Mouse (Mus musculus) forebrain, embryonic 14.5 days (tissue): ENCODE results near the gene Tacstd2. TPM values are rescaled to one million over a fixed set of nuclear protein-coding genes. Genes with fewer than 3 reads are reported as not detected.
"Not testable (repeated sequence)": the region's sequence is repeated elsewhere in the genome, so short reads cannot be mapped to it uniquely, and the experiment has no call there.

ENCODE experiments used
- ATAC-seq: fragments of 200-750 bp; cut with Nextera tagmentation; 2 replicates; pipeline ENCODE4 v1.8.0; 2017; ENCODE audit warnings: mild to moderate bottlenecking, moderate library complexity
- DNase-seq: peaks from one replicate; pipeline ENCODE4 v3.0.0-alpha.2; 2015; ENCODE audit warnings: low spot score
- H3K27ac ChIP-seq: fragments of 300-500 bp; sonication (generic); 2 replicates; pipeline ENCODE4 v1.5.1; 2014; ENCODE audit warnings: low read depth, mild to moderate bottlenecking, control low read depth, low read length, moderate library complexity
- H3K27me3 ChIP-seq: fragments of 300-500 bp; sonication (generic); replicated peaks from 2 replicates; pipeline ENCODE4 v1.6.1; 2014; ENCODE audit warnings: low read length, control low read depth, mixed read lengths; ENCODE audit not compliant: control insufficient read depth, insufficient read depth
- H3K36me3 ChIP-seq: fragments of 300-500 bp; sonication (generic); 2 replicates; pipeline ENCODE4 v1.6.1; 2014; ENCODE audit warnings: low read length, control low read depth; ENCODE audit not compliant: control insufficient read depth, insufficient read depth
- H3K4me1 ChIP-seq: fragments of 300-500 bp; sonication (generic); 2 replicates; pipeline ENCODE4 v1.6.1; 2014; ENCODE audit warnings: antibody characterized with exemption, low read length, control low read depth; ENCODE audit not compliant: control insufficient read depth, insufficient read depth
- H3K4me2 ChIP-seq: fragments of 300-500 bp; sonication (generic); 2 replicates; pipeline ENCODE4 v1.6.1; 2014; ENCODE audit warnings: mild to moderate bottlenecking, control low read depth, low read length
- H3K4me3 ChIP-seq: fragments of 300-500 bp; sonication (generic); 2 replicates; pipeline ENCODE4 v1.5.1; 2014; ENCODE audit warnings: low read depth, low read length, control low read depth
- H3K9ac ChIP-seq: fragments of 300-500 bp; sonication (generic); 2 replicates; pipeline ENCODE4 v1.6.1; 2014; ENCODE audit warnings: mild to moderate bottlenecking, low read length, control low read depth, moderate library complexity
- H3K9me3 ChIP-seq: fragments of 300-500 bp; sonication (generic); replicated peaks from 2 replicates; pipeline ENCODE4 v1.6.1; 2016; ENCODE audit warnings: low read length, control low read depth, mixed read lengths; ENCODE audit not compliant: control insufficient read depth
- WGBS: fragments of 180-500 bp; shearing (Covaris S2); extraction: QIAGEN DNeasy Blood & Tissue Kit; methylation state at CpG from one replicate; pipeline ENCODE4 v1.1.7; 2014; 5-methylcytosine and 5-hydroxymethylcytosine counted together
- polyA plus RNA-seq: library from polyadenylated mRNA; unstranded; fragments of >200 nt; fragmentation: Nextera tagmentation; extraction: Ambion mirVana; gene quantifications from 2 replicates; pipeline ENCODE4 v1.2.1, GENCODE M21; 2014

Tacstd2 gene
- polyA plus RNA-seq, 1 experiment from 2014 or later: 0.51 TPM

DNA sequence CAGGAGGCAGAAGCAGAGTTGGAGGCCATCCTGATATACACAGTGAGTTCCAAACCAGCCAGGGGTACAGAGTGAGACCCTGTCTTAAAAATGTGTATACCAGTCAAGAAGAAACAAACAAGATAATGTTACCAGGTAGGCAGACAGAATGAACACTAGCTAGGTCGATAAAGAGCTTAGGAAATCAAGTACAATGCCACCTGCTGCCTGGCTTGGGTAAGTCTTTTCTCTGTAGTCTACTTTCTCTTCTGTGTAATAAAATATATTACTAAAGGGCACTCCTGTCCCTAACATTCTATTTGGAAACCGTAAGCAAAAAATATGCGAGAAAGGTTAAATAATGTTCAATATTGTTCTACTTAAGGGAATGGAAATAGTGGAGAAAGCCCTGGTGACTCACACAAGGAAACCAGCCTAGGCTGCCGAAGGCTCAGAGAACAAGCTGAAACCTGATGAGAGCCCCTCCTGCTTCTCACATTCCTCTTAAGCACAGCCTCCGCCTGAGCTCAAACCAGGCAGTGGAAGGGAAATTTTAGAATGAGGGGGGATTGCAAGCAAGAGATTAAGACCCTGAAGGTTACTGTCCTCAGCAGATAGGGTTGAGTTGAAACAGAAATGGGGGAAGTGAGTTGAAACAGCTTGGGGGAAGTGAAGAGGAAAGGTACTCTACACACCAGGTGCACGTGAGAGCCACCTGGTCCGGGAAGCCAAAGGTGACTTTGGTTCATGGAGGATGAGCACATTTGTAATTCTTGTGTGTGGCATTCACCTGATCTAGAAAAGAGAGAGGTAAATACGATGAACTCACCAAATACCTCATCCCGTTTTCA lies 4.4 kb downstream of the Tacstd2 start:
- no peaks in the 10 kb centered on the region; the same call in 1 of the 2 replicates for H3K4me1 ChIP-seq
- H3K9me3 ChIP-seq: no peaks in the 10 kb centered on the region
- H3K4me2 ChIP-seq: no peak overlapping the region
- H3K36me3 ChIP-seq: no peaks in the 10 kb centered on the region
- H3K9ac ChIP-seq: no peak overlapping the region
- H3K4me3 ChIP-seq: no peak overlapping the region
- H3K27ac ChIP-seq: no peak overlapping the region
- ATAC-seq (no peak), DNase-seq (no peak)
- peaks cover 47% of the 10 kb centered on the region for H3K27me3 ChIP-seq
- WGBS: 68% methylated on average over 9 of the region's 9 CpGs

- Histone ChIP-seq H3K4me3 (no peak overlapping the region), H3K9ac (no peak overlapping the region), H3K27me3 (0 out of 2 replicates have a peak, but pooled peaks cover 2% of the 10 kb centered on the region), H3K36me3 (no peaks in the 10 kb centered on the region), H3K4me1 (no peaks in the 10 kb centered on the region), H3K27ac (no peak overlapping the region), H3K4me2 (no peak overlapping the region), H3K9me3 (no peaks in the 10 kb centered on the region)
- 89% methylated on average over 5 of the region's 5 CpGs for WGBS
- no peak for ATAC-seq
- DNase-seq: no peak
Measured at GRCm38 (mm10) chr6:67526356-67526755, 9.2 kb downstream of the Tacstd2 start.

- no peak for DNase-seq
- Histone ChIP-seq H3K9me3 (no peaks in the 10 kb centered on the region), H3K27me3 (no peaks in the 10 kb centered on the region), H3K36me3 (no peaks in the 10 kb centered on the region), H3K4me2 (no peak overlapping the region), H3K4me3 (no peak overlapping the region), H3K4me1 (no peaks in the 10 kb centered on the region), H3K9ac (no peak overlapping the region), H3K27ac (no peak overlapping the region)
- no peak for ATAC-seq
Measured at GRCm38 (mm10) chr6:67510752-67511151, 24.8 kb downstream of the Tacstd2 start.

GRCm38 (mm10) chr6:67501938-67502337 lies 33.7 kb downstream of the Tacstd2 start:
- not testable (repeated sequence) for H3K27me3 ChIP-seq, H3K27ac ChIP-seq, H3K4me1 ChIP-seq, H3K9me3 ChIP-seq, H3K9ac ChIP-seq, H3K36me3 ChIP-seq, DNase-seq, H3K4me2 ChIP-seq, H3K4me3 ChIP-seq
- 94% methylated on average over 2 of the region's 6 CpGs for WGBS
- 0 out of 2 replicates have a peak, but pooled peaks have one; percentile 46 for ATAC-seq

DNA sequence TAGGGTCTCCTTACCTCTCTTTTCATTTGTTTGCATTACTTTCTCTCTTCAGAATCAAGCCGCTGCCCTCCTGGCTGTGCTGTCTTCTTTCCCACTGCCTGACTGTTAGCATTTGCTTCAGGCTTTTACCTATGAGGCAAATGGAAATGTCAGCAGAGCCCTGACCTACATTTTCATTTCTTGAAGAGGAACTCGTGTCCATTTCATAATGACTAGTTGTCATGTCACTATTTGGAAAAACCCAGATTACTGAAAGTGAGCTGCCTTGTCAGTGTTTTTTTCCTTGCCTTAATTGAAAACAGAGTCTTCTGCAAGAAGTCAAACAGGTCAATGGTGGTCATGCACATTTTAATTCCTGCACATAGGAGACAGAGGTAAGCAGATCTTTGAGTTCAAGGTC lies 43.8 kb downstream of the Tacstd2 start, which contains the start of gene Il23r:
TSS of gene Il23r (minus strand) at position 101 of the 400 bp plus-strand sequence.
- H3K27ac ChIP-seq: no peak within 1 kb of the TSS
- no peaks in the 10 kb centered on the region for H3K9me3 ChIP-seq
- H3K4me2 ChIP-seq: no peak within 1 kb of the TSS
- no peaks in the 10 kb centered on the region for H3K4me1 ChIP-seq
- DNase-seq: no peak
- WGBS: 84% methylated on average over 2 of the region's 2 CpGs
- H3K4me3 ChIP-seq: no peak within 1 kb of the TSS
- no peak within 1 kb of the TSS for H3K9ac ChIP-seq
- H3K27me3 ChIP-seq: no peaks in the 10 kb centered on the region
- ATAC-seq: no peak
- no peaks in the 10 kb centered on the region for H3K36me3 ChIP-seq

Other genes starting within 250 kb of the Tacstd2 start
- 0.10 TPM in 1 of 2 replicates, not detected in the other for gene Il12rb2, start 159.6 kb downstream of the Tacstd2 start, polyA plus RNA-seq
- not detected in 2 replicates for gene Il23r, start 43.9 kb downstream of the Tacstd2 start, polyA plus RNA-seq